Mouse (Mus musculus) thymus, adult 2 months (tissue): ENCODE data around the gene Urad.

ENCODE experiments used
- CTCF ChIP-seq: fragments of 200-500 bp; IDR thresholded peaks from 2 replicates; pipeline ENCODE4 v1.5.1; 2012; ENCODE audit warnings: mild to moderate bottlenecking, control low read depth, low read length, moderate library complexity, borderline replicate concordance; ENCODE audit not compliant: control insufficient read depth, poor library complexity, insufficient read depth; ENCODE audit errors: extremely low read depth
- POLR2A ChIP-seq: fragments of 200-500 bp; IDR thresholded peaks from 2 replicates; pipeline ENCODE4 v1.6.1; 2012; ENCODE audit warnings: mild to moderate bottlenecking, low read length, control low read depth, moderate library complexity; ENCODE audit not compliant: control insufficient read depth, poor library complexity, insufficient read depth; ENCODE audit errors: extremely low read depth

GRCm38 (mm10) chr5:147309786-147310185 lies 12.5 kb downstream of the Urad start:
- TF ChIP-seq CTCF = no peak
- no peak for TF ChIP-seq POLR2A
